Mouse (Mus musculus): ENCODE data around the gene Shc3. TPM values are rescaled to one million over a fixed set of nuclear protein-coding genes. Genes with fewer than 3 reads are reported as not detected.

The Shc3 gene
- polyA plus RNA-seq, 1 experiment from 2014 or later: 7.3 TPM

GRCm38 (mm10) chr13:51517943-51518342 lies 51.3 kb downstream of the Shc3 start:
- WGBS: 78% methylated on average over 4 of the region's 4 CpGs
- Histone ChIP-seq H3K9ac (no peak overlapping the region), H3K4me3 (no peak overlapping the region), H3K4me1 (replicated peaks) (no peaks in the 10 kb centered on the region), H3K27ac (replicated peaks) (no peak overlapping the region), H3K27me3 (no peaks in the 10 kb centered on the region), H3K4me2 (no peak overlapping the region), H3K36me3 (no peaks in the 10 kb centered on the region), H3K9me3 (no peaks in the 10 kb centered on the region)
- no peak for ATAC-seq (ENCODE audit: low FRiP score, low read depth)

DNA sequence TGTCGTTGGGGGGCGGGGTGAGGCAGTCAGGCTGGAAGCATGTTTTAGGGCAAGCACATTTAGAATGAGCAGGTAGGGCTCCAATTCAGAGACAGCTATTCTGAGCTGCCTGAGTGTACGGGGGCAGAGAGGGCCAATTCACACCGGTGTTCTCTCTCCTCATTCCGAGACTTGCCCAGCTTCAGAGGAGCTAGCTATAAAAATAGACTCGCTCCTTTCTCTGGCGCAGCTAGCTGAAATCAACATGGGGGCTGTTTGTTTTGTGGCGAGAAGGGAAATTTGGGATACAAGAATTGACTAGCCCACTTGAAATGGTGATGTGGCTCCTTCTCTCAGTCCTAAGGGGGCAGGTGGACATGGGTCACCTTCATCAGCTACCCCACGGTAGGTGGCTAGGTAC lies 60.4 kb downstream of the Shc3 start:
- H3K4me2 ChIP-seq: no peak overlapping the region
- no peak overlapping the region for H3K4me3 ChIP-seq
- H3K27ac ChIP-seq (replicated peaks): no peak overlapping the region
- 94% methylated on average over 9 of the region's 9 CpGs for WGBS
- no peaks in the 10 kb centered on the region for H3K27me3 ChIP-seq
- no peaks in the 10 kb centered on the region for H3K9me3 ChIP-seq
- H3K9ac ChIP-seq: no peak overlapping the region
- no peaks in the 10 kb centered on the region for H3K36me3 ChIP-seq
- no peaks in the 10 kb centered on the region for H3K4me1 ChIP-seq (replicated peaks)
- ATAC-seq (ENCODE audit: low FRiP score, low read depth): no peak

- Histone ChIP-seq H3K36me3 (no peaks in the 10 kb centered on the region), H3K27me3 (no peaks in the 10 kb centered on the region), H3K9me3 (no peaks in the 10 kb centered on the region), H3K27ac (replicated peaks) (no peak overlapping the region), H3K9ac (no peak overlapping the region), H3K4me3 (no peak overlapping the region), H3K4me2 (no peak overlapping the region), H3K4me1 (replicated peaks) (no peaks in the 10 kb centered on the region)
- no peak for ATAC-seq (ENCODE audit: low FRiP score, low read depth)
- WGBS: 86% methylated on average over 5 of the region's 5 CpGs
Measured at GRCm38 (mm10) chr13:51505711-51506110, 63.5 kb downstream of the Shc3 start.

DNA sequence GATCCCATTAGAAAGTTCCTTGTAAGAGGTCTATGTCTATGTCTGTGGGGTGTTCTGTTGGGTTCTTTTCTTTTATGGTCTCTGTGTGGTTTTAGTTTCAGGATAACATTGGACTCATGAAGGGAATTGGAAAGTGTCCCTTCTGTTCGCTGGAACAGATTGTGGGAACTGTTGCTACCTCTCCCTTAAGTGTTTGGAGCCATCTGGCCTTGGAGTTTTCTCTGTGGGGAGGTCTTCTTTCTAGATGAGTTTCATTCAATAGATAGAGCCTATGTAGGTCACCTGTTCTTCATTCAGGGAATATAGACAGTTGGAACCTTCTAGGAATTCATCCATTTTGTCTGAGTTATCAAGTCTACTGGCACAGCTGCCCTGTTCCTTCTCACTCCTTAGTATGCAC lies 69.5 kb downstream of the Shc3 start:
- ATAC-seq (ENCODE audit: low FRiP score, low read depth): no peak
- Histone ChIP-seq H3K36me3 (no peaks in the 10 kb centered on the region), H3K4me3 (no peak overlapping the region), H3K4me1 (replicated peaks) (no peaks in the 10 kb centered on the region), H3K27me3 (no peaks in the 10 kb centered on the region), H3K9ac (no peak overlapping the region), H3K27ac (replicated peaks) (no peak overlapping the region), H3K9me3 (no peaks in the 10 kb centered on the region), H3K4me2 (no peak overlapping the region)
- WGBS: 85% methylated on average over 1 of the region's 1 CpGs

DNA sequence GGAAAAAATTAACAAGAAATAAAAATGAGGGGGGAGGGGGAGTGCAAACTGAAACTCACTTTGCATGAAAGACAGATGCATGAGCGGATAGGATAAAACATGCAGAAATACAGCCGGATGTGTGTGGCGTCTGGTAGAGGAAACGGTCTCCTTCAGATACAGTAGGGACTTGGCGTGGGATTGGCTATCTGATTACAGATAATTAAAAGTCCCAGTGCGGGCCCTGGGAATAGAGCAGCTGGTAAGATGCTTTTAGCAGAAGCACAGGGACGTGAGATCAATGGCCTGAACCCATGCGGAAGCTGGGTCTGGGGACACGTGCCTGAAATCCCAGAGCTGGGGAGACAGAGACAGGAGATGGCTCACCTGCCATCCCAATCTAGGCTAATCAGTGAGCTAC lies 75.5 kb downstream of the Shc3 start:
- Histone ChIP-seq H3K4me1 (replicated peaks) (no peaks in the 10 kb centered on the region), H3K9me3 (no peaks in the 10 kb centered on the region), H3K27me3 (no peaks in the 10 kb centered on the region), H3K9ac (no peak overlapping the region), H3K4me2 (no peak overlapping the region), H3K27ac (replicated peaks) (no peak overlapping the region), H3K4me3 (no peak overlapping the region), H3K36me3 (no peaks in the 10 kb centered on the region)
- 81% methylated on average over 9 of the region's 9 CpGs for WGBS
- no peak for ATAC-seq (ENCODE audit: low FRiP score, low read depth)

- no peak for ATAC-seq (ENCODE audit: low FRiP score, low read depth)
- Histone ChIP-seq H3K4me3 (no peak overlapping the region), H3K4me1 (replicated peaks) (no peaks in the 10 kb centered on the region), H3K27me3 (no peaks in the 10 kb centered on the region), H3K36me3 (no peaks in the 10 kb centered on the region), H3K4me2 (no peak overlapping the region), H3K27ac (replicated peaks) (no peak overlapping the region), H3K9me3 (no peaks in the 10 kb centered on the region), H3K9ac (no peak overlapping the region)
- 70% methylated on average over 8 of the region's 8 CpGs for WGBS
Measured at GRCm38 (mm10) chr13:51491649-51492435, 77.4 kb downstream of the Shc3 start.

DNA sequence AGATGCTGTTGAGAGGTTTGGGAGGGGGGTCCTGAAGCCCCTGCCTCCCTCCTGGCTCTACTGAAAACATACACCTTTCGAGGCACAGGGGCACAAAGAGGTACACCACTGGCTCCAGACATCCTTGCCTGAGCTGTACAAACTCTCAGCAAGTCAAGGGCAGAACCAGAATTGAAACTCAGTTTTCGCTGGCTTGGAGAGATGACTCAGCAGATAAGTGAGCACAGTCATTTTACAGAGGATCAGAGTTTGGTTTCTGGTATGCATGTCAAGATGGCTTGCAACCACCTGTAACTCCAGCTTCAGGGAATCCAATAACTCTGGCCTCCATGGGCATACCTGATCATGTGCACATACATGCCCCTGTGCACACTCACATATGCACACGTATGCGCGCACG lies 79.0 kb downstream of the Shc3 start:
- H3K9me3 ChIP-seq: no peaks in the 10 kb centered on the region
- no peak overlapping the region for H3K4me2 ChIP-seq
- no peaks in the 10 kb centered on the region for H3K36me3 ChIP-seq
- no peak overlapping the region for H3K4me3 ChIP-seq
- no peak overlapping the region for H3K9ac ChIP-seq
- H3K27ac ChIP-seq (replicated peaks): no peak overlapping the region
- WGBS: 93% methylated on average over 6 of the region's 6 CpGs
- no peaks in the 10 kb centered on the region for H3K4me1 ChIP-seq (replicated peaks)
- no peaks in the 10 kb centered on the region for H3K27me3 ChIP-seq
- ATAC-seq (ENCODE audit: low FRiP score, low read depth): no peak

DNA sequence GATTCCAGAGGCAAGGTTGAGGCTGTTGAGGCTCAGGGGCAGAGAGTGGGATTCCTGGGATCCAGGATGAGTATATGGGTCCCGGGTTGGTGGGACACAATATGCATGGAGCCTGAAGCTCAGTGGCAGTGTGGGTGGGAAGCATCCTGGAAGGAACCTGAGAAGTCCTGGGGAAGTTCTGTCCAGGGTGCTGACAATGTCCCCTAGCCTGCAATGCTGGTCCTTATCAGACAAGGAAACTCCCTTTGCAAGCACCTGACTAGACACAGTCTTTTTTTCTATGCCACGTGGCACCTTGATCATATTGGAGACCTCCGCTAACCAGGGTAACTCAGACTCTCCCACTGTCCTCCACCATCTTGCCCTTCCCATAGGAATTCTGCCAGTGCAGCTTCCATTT lies 80.3 kb downstream of the Shc3 start:
- no peak overlapping the region for H3K9ac ChIP-seq
- H3K27ac ChIP-seq (replicated peaks): no peak overlapping the region
- H3K9me3 ChIP-seq: no peaks in the 10 kb centered on the region
- 87% methylated on average over 3 of the region's 3 CpGs for WGBS
- no peaks in the 10 kb centered on the region for H3K27me3 ChIP-seq
- no peaks in the 10 kb centered on the region for H3K36me3 ChIP-seq
- no peak overlapping the region for H3K4me2 ChIP-seq
- no peaks in the 10 kb centered on the region for H3K4me1 ChIP-seq (replicated peaks)
- no peak for ATAC-seq (ENCODE audit: low FRiP score, low read depth)
- H3K4me3 ChIP-seq: no peak overlapping the region

DNA sequence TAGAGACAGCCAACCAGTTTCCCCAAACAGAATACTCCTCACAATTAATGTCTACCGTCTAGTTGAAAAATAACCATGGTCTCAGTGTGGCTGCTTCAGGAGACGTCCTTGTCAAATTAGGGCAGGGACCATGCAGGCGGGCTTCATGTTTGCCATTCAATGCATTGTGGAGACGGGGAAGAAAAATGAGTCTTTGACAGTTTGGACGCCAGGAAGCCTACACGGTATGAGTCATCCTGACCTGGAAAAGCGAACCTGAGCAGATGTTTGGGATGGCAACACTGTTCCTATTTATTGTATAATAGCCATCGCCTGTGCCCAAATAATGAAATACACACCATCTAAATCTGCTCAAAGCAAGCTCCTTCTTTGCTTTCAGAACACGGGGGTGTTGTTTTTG lies 83.9 kb downstream of the Shc3 start:
- no peak for ATAC-seq (ENCODE audit: low FRiP score, low read depth)
- H3K36me3 ChIP-seq: no peaks in the 10 kb centered on the region
- no peak overlapping the region for H3K4me2 ChIP-seq
- H3K27me3 ChIP-seq: no peaks in the 10 kb centered on the region
- no peaks in the 10 kb centered on the region for H3K4me1 ChIP-seq (replicated peaks)
- 76% methylated on average over 9 of the region's 9 CpGs for WGBS
- H3K9me3 ChIP-seq: no peaks in the 10 kb centered on the region
- no peak overlapping the region for H3K9ac ChIP-seq
- no peak overlapping the region for H3K27ac ChIP-seq (replicated peaks)
- no peak overlapping the region for H3K4me3 ChIP-seq

- 88% methylated on average over 11 of the region's 11 CpGs for WGBS
- no peak for ATAC-seq (ENCODE audit: low FRiP score, low read depth)
- Histone ChIP-seq H3K36me3 (no peaks in the 10 kb centered on the region), H3K27me3 (no peaks in the 10 kb centered on the region), H3K4me3 (no peak overlapping the region), H3K4me1 (replicated peaks) (no peaks in the 10 kb centered on the region), H3K9me3 (no peaks in the 10 kb centered on the region), H3K4me2 (no peak overlapping the region), H3K27ac (replicated peaks) (no peak overlapping the region), H3K9ac (no peak overlapping the region)
Measured at GRCm38 (mm10) chr13:51482786-51483185, 86.4 kb downstream of the Shc3 start.

- no peaks in the 10 kb centered on the region for H3K4me1 ChIP-seq (replicated peaks)
- no peak overlapping the region for H3K4me2 ChIP-seq
- H3K9me3 ChIP-seq: no peaks in the 10 kb centered on the region
- ATAC-seq (ENCODE audit: low FRiP score, low read depth): no peak
- no peaks in the 10 kb centered on the region for H3K27me3 ChIP-seq
- H3K27ac ChIP-seq (replicated peaks): no peak overlapping the region
- H3K4me3 ChIP-seq: no peak overlapping the region
- H3K9ac ChIP-seq: no peak overlapping the region
- H3K36me3 ChIP-seq: no peaks in the 10 kb centered on the region
- WGBS: 81% methylated on average over 11 of the region's 11 CpGs
Measured at GRCm38 (mm10) chr13:51480341-51481011, 88.7 kb downstream of the Shc3 start.

GRCm38 (mm10) chr13:51479826-51480225 lies 89.4 kb downstream of the Shc3 start:
- no peak overlapping the region for H3K4me2 ChIP-seq
- H3K36me3 ChIP-seq: no peaks in the 10 kb centered on the region
- no peak for ATAC-seq (ENCODE audit: low FRiP score, low read depth)
- no peak overlapping the region for H3K9ac ChIP-seq
- no peak overlapping the region for H3K4me3 ChIP-seq
- H3K27me3 ChIP-seq: no peaks in the 10 kb centered on the region
- H3K27ac ChIP-seq (replicated peaks): no peak overlapping the region
- H3K4me1 ChIP-seq (replicated peaks): no peaks in the 10 kb centered on the region
- WGBS: 80% methylated on average over 11 of the region's 11 CpGs
- H3K9me3 ChIP-seq: no peaks in the 10 kb centered on the region

Measured in hindbrain, embryonic 15.5 days (tissue).